Mouse (Mus musculus) intestine, postnatal 0 days (tissue): ENCODE data around the gene C2cd4c. TPM values are rescaled to one million over a fixed set of nuclear protein-coding genes. Genes with fewer than 3 reads are reported as not detected.

Source experiments
- ATAC-seq: fragments of 200-750 bp; cut with Nextera tagmentation; 2 replicates; pipeline ENCODE4 v1.8.0; 2017; ENCODE audit warnings: mild to moderate bottlenecking, moderate TSS enrichment, moderate library complexity
- H3K27ac ChIP-seq: fragments of 300-500 bp; sonication (generic); 2 replicates; pipeline ENCODE4 v1.5.1; 2014; ENCODE audit warnings: mild to moderate bottlenecking, low read depth, low read length, moderate library complexity
- H3K27me3 ChIP-seq: fragments of 300-500 bp; sonication (generic); replicated peaks from 2 replicates; pipeline ENCODE4 v1.6.1; 2014; ENCODE audit warnings: low read length, mixed read lengths; ENCODE audit not compliant: control insufficient read depth, insufficient read depth
- H3K36me3 ChIP-seq: fragments of 300-500 bp; sonication (generic); 2 replicates; pipeline ENCODE4 v1.6.1; 2014; ENCODE audit warnings: mild to moderate bottlenecking, moderate library complexity; ENCODE audit not compliant: control insufficient read depth, insufficient read depth
- H3K4me1 ChIP-seq: fragments of 300-500 bp; sonication (generic); replicated peaks from 2 replicates; pipeline ENCODE4 v1.6.1; 2014; ENCODE audit warnings: antibody characterized with exemption, low read length, mixed read lengths; ENCODE audit not compliant: control insufficient read depth, insufficient read depth
- H3K4me2 ChIP-seq: fragments of 300-500 bp; sonication (generic); replicated peaks from 2 replicates; pipeline ENCODE4 v1.6.1; 2014; ENCODE audit warnings: low read depth, mild to moderate bottlenecking, moderate library complexity
- H3K4me3 ChIP-seq: fragments of 300-500 bp; sonication (generic); 2 replicates; pipeline ENCODE4 v1.5.1; 2014; ENCODE audit warnings: low read depth, low read length
- H3K9ac ChIP-seq: fragments of 300-500 bp; sonication (generic); 2 replicates; pipeline ENCODE4 v1.6.1; 2014; ENCODE audit warnings: mild to moderate bottlenecking, low read depth, low read length
- H3K9me3 ChIP-seq: fragments of 300-500 bp; sonication (generic); 2 replicates; pipeline ENCODE4 v1.6.1; 2016; ENCODE audit warnings: mixed run types; ENCODE audit not compliant: control insufficient read depth
- CTCF ChIP-seq: sonication (generic); IDR thresholded peaks from 2 replicates; pipeline ENCODE4 v1.5.1; 2016; ENCODE audit warnings: low read depth, mild to moderate bottlenecking, control low read depth, antibody characterized with exemption, moderate library complexity
- whole genome bisulfite sequencing: fragments of 180-500 bp; shearing (Covaris S2); extraction: QIAGEN DNeasy Blood & Tissue Kit; methylation state at CpG from one replicate; pipeline ENCODE4 v1.1.7; 2014; 5-methylcytosine and 5-hydroxymethylcytosine counted together
- polyA plus RNA-seq: library from polyadenylated mRNA; unstranded; fragments of >200 nt; fragmentation: Nextera tagmentation; extraction: Ambion mirVana; gene quantifications from 2 replicates; pipeline ENCODE4 v1.2.1, GENCODE M21; 2015

Gene C2cd4c
- 0.05 TPM in 2 replicates for polyA plus RNA-seq

- no peak for TF ChIP-seq CTCF
These were observed at the start of gene C2cd4c for GRCm38 (mm10) chr10:79613578-79614304. Gene C2cd4c, minus strand, starts transcription at chr10:79614025.

DNA sequence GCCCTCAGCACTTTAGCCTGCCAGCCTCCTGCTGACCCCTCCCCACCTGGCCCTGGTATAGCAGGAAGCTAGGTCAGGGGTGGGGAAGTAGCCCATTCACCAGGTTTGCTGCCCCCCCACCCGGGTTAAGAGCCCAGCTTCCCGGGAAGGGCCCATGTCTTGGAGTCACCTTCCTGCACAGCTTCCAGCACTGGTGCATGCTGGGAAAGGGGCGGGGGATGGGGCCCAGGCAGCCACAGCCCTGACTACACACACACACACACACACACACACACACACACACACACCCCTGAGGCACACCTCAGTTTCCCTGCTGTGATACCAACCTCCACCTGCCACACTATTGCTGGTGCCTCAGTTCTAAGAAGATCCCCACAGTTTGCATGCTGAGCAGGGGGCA lies 48.0 kb upstream of the C2cd4c start:
- no peak overlapping the region for H3K4me2 ChIP-seq
- H3K27me3 ChIP-seq: no peaks in the 10 kb centered on the region
- no peak overlapping the region for H3K4me3 ChIP-seq
- H3K27ac ChIP-seq: no peak overlapping the region
- no peaks in the 10 kb centered on the region for H3K9me3 ChIP-seq
- H3K36me3 ChIP-seq: no peaks in the 10 kb centered on the region
- no peak overlapping the region for H3K9ac ChIP-seq
- 34% methylated on average over 3 of the region's 3 CpGs for WGBS
- no peak for ATAC-seq
- TF ChIP-seq CTCF: no peak
- no peaks in the 10 kb centered on the region for H3K4me1 ChIP-seq

More at GRCm38 (mm10) chr10:79613578-79614304, at the start of gene C2cd4c:
- peak within 1 kb of the TSS; percentile 42; the same call in 1 of the 2 replicates for H3K9ac ChIP-seq
- H3K9me3 ChIP-seq: no peaks in the 10 kb centered on the region
- no peak within 1 kb of the TSS for H3K27ac ChIP-seq
- WGBS: 1% methylated on average over 58 of the region's 60 CpGs
- H3K4me3 ChIP-seq: peak within 1 kb of the TSS; percentile 48
- peaks cover 19% of the 10 kb centered on the region for H3K27me3 ChIP-seq
- no peaks in the 10 kb centered on the region for H3K36me3 ChIP-seq
- no peaks in the 10 kb centered on the region; the same call in none of the 2 replicates for H3K4me1 ChIP-seq
- ATAC-seq: peak; percentile 80
- peak within 1 kb of the TSS; percentile 96 for H3K4me2 ChIP-seq

DNA sequence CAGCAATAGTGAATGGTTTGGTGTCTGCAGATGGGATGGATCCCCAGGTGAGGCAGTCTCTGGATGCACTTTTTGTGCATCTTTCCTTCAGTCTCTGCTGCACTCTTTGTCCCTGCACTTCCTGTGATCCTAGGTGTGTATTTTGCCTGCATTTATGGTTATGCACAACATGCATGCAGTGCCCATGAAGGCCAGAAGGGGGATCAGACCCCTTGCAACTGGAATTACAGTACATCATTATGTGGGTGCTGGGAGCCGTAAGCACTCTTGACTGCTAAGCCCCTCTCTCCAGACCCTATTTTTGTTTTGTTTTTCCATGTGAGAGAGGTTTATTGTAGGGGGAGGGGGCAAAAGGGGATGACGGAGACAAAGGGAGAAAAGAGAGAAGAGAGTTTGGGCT lies 46.5 kb upstream of the C2cd4c start:
- H3K36me3 ChIP-seq: no peaks in the 10 kb centered on the region
- H3K4me3 ChIP-seq: no peak overlapping the region
- no peak overlapping the region for H3K9ac ChIP-seq
- ATAC-seq: no peak
- H3K27ac ChIP-seq: no peak overlapping the region
- 82% methylated on average over 2 of the region's 2 CpGs for WGBS
- H3K9me3 ChIP-seq: no peaks in the 10 kb centered on the region
- no peak overlapping the region for H3K4me2 ChIP-seq
- peak; percentile 62 for TF ChIP-seq CTCF
- no peaks in the 10 kb centered on the region for H3K4me1 ChIP-seq
- H3K27me3 ChIP-seq: no peaks in the 10 kb centered on the region

GRCm38 (mm10) chr10:79658829-79659228 lies 45.0 kb upstream of the C2cd4c start:
- TF ChIP-seq CTCF: peak; percentile 64
- no peaks in the 10 kb centered on the region for H3K4me1 ChIP-seq
- H3K36me3 ChIP-seq: no peaks in the 10 kb centered on the region
- ATAC-seq: no peak
- H3K4me2 ChIP-seq: no peak overlapping the region
- H3K4me3 ChIP-seq: no peak overlapping the region
- no peaks in the 10 kb centered on the region for H3K27me3 ChIP-seq
- H3K27ac ChIP-seq: no peak overlapping the region
- 18% methylated on average over 4 of the region's 4 CpGs for WGBS
- H3K9me3 ChIP-seq: no peaks in the 10 kb centered on the region
- no peak overlapping the region for H3K9ac ChIP-seq

DNA sequence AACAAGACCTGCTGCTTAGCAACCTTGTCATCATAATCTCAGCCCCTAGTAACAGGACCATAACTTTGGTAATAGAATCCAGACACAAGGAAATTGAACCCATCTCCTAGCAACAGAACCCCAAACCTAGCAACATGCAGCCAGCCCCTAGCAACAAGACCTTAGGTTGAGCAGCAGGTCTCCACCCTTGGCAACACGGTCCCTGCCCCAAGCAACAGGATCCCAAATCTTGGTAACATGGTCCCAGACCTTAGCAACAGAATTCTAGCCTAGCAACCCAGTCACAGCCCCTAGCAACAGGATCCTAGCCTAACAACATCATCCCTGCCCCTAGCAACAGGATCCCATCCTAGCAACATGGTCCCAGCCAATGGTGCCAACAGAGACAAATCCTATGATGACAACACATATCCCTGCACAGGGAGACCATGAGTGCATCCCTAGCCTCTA lies 41.1 kb upstream of the C2cd4c start:
- Histone ChIP-seq H3K4me1 (no peaks in the 10 kb centered on the region), H3K36me3 (no peaks in the 10 kb centered on the region), H3K27me3 (no peaks in the 10 kb centered on the region), H3K4me2 (no peak overlapping the region), H3K9ac (no peak overlapping the region), H3K4me3 (no peak overlapping the region), H3K27ac (no peak overlapping the region), H3K9me3 (no peaks in the 10 kb centered on the region)
- no peak for ATAC-seq
- 13% methylated on average over 1 of the region's 1 CpGs for WGBS
- TF ChIP-seq CTCF: no peak

DNA sequence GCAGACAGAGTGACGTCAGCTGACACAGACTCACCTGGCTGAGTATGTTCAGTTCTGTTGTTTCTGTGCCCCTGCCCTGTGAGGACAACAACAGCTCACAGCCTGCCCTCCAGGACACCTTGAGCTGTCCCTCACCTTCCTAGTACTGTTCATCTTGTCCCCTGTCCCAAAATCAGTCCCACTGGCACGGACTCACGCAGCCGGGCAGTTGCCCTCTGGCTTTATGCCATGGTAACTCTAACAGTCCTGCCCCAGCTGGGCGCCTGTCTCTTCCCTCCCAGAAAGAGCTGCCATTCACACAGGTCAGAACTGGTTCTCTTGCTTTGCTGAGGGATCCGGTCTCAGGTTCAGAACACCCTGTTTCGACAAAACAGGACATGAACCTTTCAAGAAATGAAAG lies 39.0 kb upstream of the C2cd4c start:
- Histone ChIP-seq H3K36me3 (no peaks in the 10 kb centered on the region), H3K27ac (no peak overlapping the region), H3K4me1 (no peaks in the 10 kb centered on the region), H3K4me3 (no peak overlapping the region), H3K4me2 (no peak overlapping the region), H3K9ac (no peak overlapping the region), H3K9me3 (no peaks in the 10 kb centered on the region), H3K27me3 (no peaks in the 10 kb centered on the region)
- no peak for ATAC-seq
- WGBS: 81% methylated on average over 7 of the region's 7 CpGs
- TF ChIP-seq CTCF: no peak
